Comparison of ENCODE assay signal across 11 mouse cellular contexts in genomic region chr15:10685692-10686430, GRCm38 (mm10). TPM values are rescaled to one million over a fixed set of nuclear protein-coding genes. Genes with fewer than 3 reads are reported as not detected.
A peak's percentile ranks its signal among the peaks of the same experiment; 100 is the strongest.
DNase-seq lines count a peak whose midpoint lies in the region; ATAC-seq lines count a peak whose summit lies in the region.
"Had no signal": no experiment of that assay in that cellular context is flagged by ENCODE, and none has a peak within 500 bp of the region (broad histone marks: within the 10 kb centered on the region; RNA-seq: fewer than 3 reads in every experiment).

No protein-coding gene starts in this region.

- ATAC-seq in embryonic facial prominence, embryonic 12.5 days (ENCODE audit: insufficient number of reproducible peaks, insufficient read depth, low FRiP score, low TSS enrichment): no peak
- ATAC-seq in intestine, embryonic 14.5 days (replicated peaks; ENCODE audit: low FRiP score, low TSS enrichment, low read depth): no peak

- H3K4me2 ChIP-seq in embryonic facial prominence, embryonic 12.5 days (replicated peaks): no peak overlapping the region
- H3K4me2 ChIP-seq in intestine, embryonic 14.5 days (ENCODE audit: low read length): no peak overlapping the region
- H3K4me2 ChIP-seq: neural tube, embryonic 12.5 days had no signal

- no peak for DNase-seq in embryonic facial prominence, embryonic 10.5 days (ENCODE audit: low spot score)
- peak; percentile 66 for DNase-seq in ES-CJ7 (ENCODE audit: low read depth, low spot score)
- DNase-seq in intestine, embryonic 14.5 days (ENCODE audit: low spot score): no peak
- DNase-seq in kidney, postnatal 36 days: peak; percentile 49 to 61
- DNase-seq in left cerebral cortex, postnatal 36 days (ENCODE audit: low spot score in 2 of 2): no peak
- no peak for DNase-seq in layer of hippocampus, adult 9-11 months
- DNase-seq in testis, postnatal 10 days (ENCODE audit: low spot score): no peak
- DNase-seq: gastrocnemius, postnatal 36 days had no signal

- 83% methylated on average over 14 of the region's 14 CpGs for WGBS in embryonic facial prominence, embryonic 12.5 days
- 94% methylated on average over 14 of the region's 14 CpGs for WGBS in embryonic facial prominence, embryonic 10.5 days
- 71% methylated on average over 14 of the region's 14 CpGs for WGBS in intestine, embryonic 14.5 days

- no peak overlapping the region for H3K9ac ChIP-seq in embryonic facial prominence, embryonic 12.5 days
- no peak overlapping the region for H3K9ac ChIP-seq in intestine, embryonic 14.5 days (ENCODE audit: low read length)
- H3K9ac ChIP-seq: neural tube, embryonic 12.5 days had no signal

- H3K4me1 ChIP-seq in embryonic facial prominence, embryonic 12.5 days: peaks cover 29% of the 10 kb centered on the region
- H3K4me1 ChIP-seq in embryonic facial prominence, embryonic 10.5 days: peaks cover 29% of the 10 kb centered on the region
- H3K4me1 ChIP-seq in intestine, embryonic 14.5 days (replicated peaks; ENCODE audit: control insufficient read depth, insufficient read depth, low read length): peaks cover 9% of the 10 kb centered on the region; the same call in 1 of the 2 replicates
- H3K4me1 ChIP-seq: neural tube, embryonic 12.5 days had no signal

- no peaks in the 10 kb centered on the region for H3K9me3 ChIP-seq in embryonic facial prominence, embryonic 12.5 days
- H3K9me3 ChIP-seq in embryonic facial prominence, embryonic 10.5 days: no peaks in the 10 kb centered on the region
- no peaks in the 10 kb centered on the region for H3K9me3 ChIP-seq in intestine, embryonic 14.5 days (ENCODE audit: control insufficient read depth, low read length)
- H3K9me3 ChIP-seq: hindbrain, embryonic 10.5 days; neural tube, embryonic 12.5 days had no signal

- peaks cover 22% of the 10 kb centered on the region for H3K36me3 ChIP-seq in embryonic facial prominence, embryonic 12.5 days
- H3K36me3 ChIP-seq in embryonic facial prominence, embryonic 10.5 days (replicated peaks): peaks cover 86% of the 10 kb centered on the region
- H3K36me3 ChIP-seq in intestine, embryonic 14.5 days (ENCODE audit: control insufficient read depth, insufficient read depth, low read length): peaks cover 8% of the 10 kb centered on the region; the same call in 1 of the 2 replicates

- peak overlapping the region; percentile 14; the same call in 1 of the 2 replicates for H3K27ac ChIP-seq in embryonic facial prominence, embryonic 12.5 days
- no peak overlapping the region for H3K27ac ChIP-seq in embryonic facial prominence, embryonic 10.5 days (replicated peaks)
- peak overlapping the region; percentile 29; the same call in 1 of the 2 replicates for H3K27ac ChIP-seq in intestine, embryonic 14.5 days (ENCODE audit: low read depth)
- H3K27ac ChIP-seq: neural tube, embryonic 12.5 days had no signal

- intact Hi-C loops in left cerebral cortex, postnatal 36 days (cut with DNase I): no loop called here

- H3K27me3 ChIP-seq in embryonic facial prominence, embryonic 12.5 days: no peaks in the 10 kb centered on the region
- no peaks in the 10 kb centered on the region for H3K27me3 ChIP-seq in embryonic facial prominence, embryonic 10.5 days (replicated peaks; ENCODE audit: low read depth, poor library complexity, severe bottlenecking)
- H3K27me3 ChIP-seq in intestine, embryonic 14.5 days (replicated peaks; ENCODE audit: control insufficient read depth, insufficient read depth, low read length): no peaks in the 10 kb centered on the region
- H3K27me3 ChIP-seq: neural tube, embryonic 12.5 days had no signal

- no peak overlapping the region for H3K4me3 ChIP-seq in embryonic facial prominence, embryonic 12.5 days
- no peak overlapping the region for H3K4me3 ChIP-seq in embryonic facial prominence, embryonic 10.5 days
- no peak overlapping the region for H3K4me3 ChIP-seq in intestine, embryonic 14.5 days (ENCODE audit: low read depth, low read length)
- H3K4me3 ChIP-seq: hindbrain, embryonic 10.5 days; neural tube, embryonic 12.5 days had no signal

RNA-seq across cellular contexts. Expression of gene Rai14, which starts 28.6 kb away (rescaled TPM):
- 85.6 and 89.7 TPM in 2 replicates for polyA plus RNA-seq in embryonic facial prominence, embryonic 12.5 days (2016; fragmentation: Nextera tagmentation; extraction: Ambion mirVana)
- 73.2 and 75.8 TPM in 2 replicates for polyA plus RNA-seq in embryonic facial prominence, embryonic 10.5 days (2016; fragmentation: Nextera tagmentation; extraction: Ambion mirVana)
- 20.4 and 25.9 TPM in 2 replicates for polyA plus RNA-seq in intestine, embryonic 14.5 days (2014; fragmentation: Nextera tagmentation; extraction: Ambion mirVana)
- total RNA-seq in left cerebral cortex, postnatal 36 days (2021): 1 to 10 TPM; 8.0 to 10.0 TPM

Comparison
In these comparisons a context has a peak if more than half of its experiments do, and no peak if none do; other contexts are left out.
1. DNase-seq: peak in ES-CJ7 (single experiment) and kidney, postnatal 36 days (2 of 2); none in embryonic facial prominence, embryonic 10.5 days (single experiment), intestine, embryonic 14.5 days (single experiment), left cerebral cortex, postnatal 36 days (0 of 2), layer of hippocampus, adult 9-11 months (single experiment) and testis, postnatal 10 days (single experiment).